Mouse (Mus musculus) mouse embryonic stem cell (cell line): ENCODE measurements at regions not wholly inside any gene's neighbourhood (a gene's known extent, or its start where the extent isn't known, plus 50 kb on each side); places are given as distances from the start of the nearest gene placed in this dataset.

Experiments
- in situ Hi-C, 2 experiments: fragments of 300-500 bp; cut with MboI; formaldehyde crosslinking; loops; 1 replicate in 1 of 2; 3 replicates in 1 of 2; pipeline ENCODE4 v1.14.3; 2019 to 2020; ENCODE audit warnings: low sequenced_read_pairs in 2 of 2, low pct_unique_long_range_greater_than_20kb in 1 of 2, mixed read lengths in 1 of 2; ENCODE audit not compliant: unreplicated experiment in 1 of 2

GRCm38 (mm10) chr9:24833766-24834165, 59.7 kb upstream of the Tbx20 start:
- in situ Hi-C loops: no loop called here

- in situ Hi-C loops: no loop called here
These were observed 74.1 kb upstream of the Tbx20 start for GRCm38 (mm10) chr9:24848210-24848609.

- in situ Hi-C loops: no loop called here
These were observed 85.4 kb upstream of the Tbx20 start for GRCm38 (mm10) chr9:24859459-24859858.

GRCm38 (mm10) chr9:24866390-24867173, 92.5 kb upstream of the Tbx20 start:
- in situ Hi-C loops: no loop called here

GRCm38 (mm10) chr9:24868746-24869145, 94.6 kb upstream of the Tbx20 start:
- in situ Hi-C loops: no loop called here

GRCm38 (mm10) chr9:24874434-24875143, 100.5 kb upstream of the Tbx20 start:
- in situ Hi-C loops: no loop called here

GRCm38 (mm10) chr9:24878384-24879174, 104.5 kb upstream of the Tbx20 start:
- in situ Hi-C loops: no loop called here

- in situ Hi-C loops: no loop called here
These were observed 105.6 kb upstream of the Tbx20 start for GRCm38 (mm10) chr9:24879662-24880061.

- in situ Hi-C loops: no loop called here
These were observed 109.9 kb upstream of the Tbx20 start for GRCm38 (mm10) chr9:24884011-24884410.

GRCm38 (mm10) chr9:24888282-24888681, 114.2 kb upstream of the Tbx20 start:
- in situ Hi-C loops: no loop called here

GRCm38 (mm10) chr9:24896498-24897261, 122.6 kb upstream of the Tbx20 start:
- in situ Hi-C loops: no loop called here

GRCm38 (mm10) chr9:24899206-24899928, 125.3 kb upstream of the Tbx20 start:
- in situ Hi-C loops: no loop called here

- in situ Hi-C loops: no loop called here
These were observed 129.6 kb upstream of the Tbx20 start for GRCm38 (mm10) chr9:24903706-24904105.

GRCm38 (mm10) chr9:24909086-24909979, 135.2 kb upstream of the Tbx20 start:
- in situ Hi-C loops: no loop called here

GRCm38 (mm10) chr9:24910738-24911137, 136.6 kb upstream of the Tbx20 start:
- in situ Hi-C loops: no loop called here

- in situ Hi-C loops: no loop called here
These were observed 145.9 kb upstream of the Tbx20 start for GRCm38 (mm10) chr9:24920031-24920445.
